Mouse (Mus musculus): Measurements from ENCODE around the gene Nr2e1.

DNA sequence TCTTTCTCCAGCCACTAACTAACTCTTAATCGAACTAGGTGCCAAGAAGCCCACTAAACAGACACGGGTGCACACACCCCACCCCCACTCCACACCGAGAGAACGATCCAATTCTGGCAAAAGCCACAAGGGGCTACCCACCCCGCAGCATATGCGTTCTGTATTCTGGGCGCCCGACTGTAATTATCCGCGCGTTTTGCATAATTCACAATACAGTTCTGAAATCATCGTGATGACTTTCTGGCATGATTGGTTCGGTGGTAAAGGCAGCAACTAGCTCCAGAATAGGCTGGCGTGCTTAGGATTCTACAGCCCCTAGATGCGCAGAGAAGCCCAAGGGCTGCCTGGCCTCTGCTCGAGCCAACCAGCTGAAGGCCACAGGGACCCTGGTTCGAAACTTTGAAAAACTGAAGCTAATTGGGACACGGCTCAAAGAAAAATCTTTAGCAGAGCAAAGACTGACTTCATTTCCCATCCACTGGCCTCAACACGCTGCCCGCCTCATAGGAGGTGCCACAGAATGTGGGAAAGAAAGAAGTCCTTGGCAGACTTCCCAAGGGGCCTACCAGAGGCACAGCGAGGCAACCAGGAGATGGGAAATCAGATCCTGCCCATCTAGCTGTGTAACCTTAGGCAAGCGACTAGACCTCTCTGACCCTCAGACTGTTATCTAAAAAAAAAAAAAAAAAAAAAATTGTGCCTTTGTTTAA is 2.3 kb upstream of the Nr2e1 start:
- TF ChIP-seq CTCF (IDR thresholded peaks at IDR 0.05; ENCODE audit: low read depth), result no peak
- no peak for TF ChIP-seq EP300 (IDR thresholded peaks at IDR 0.05; ENCODE audit: low read depth)
